Mouse (Mus musculus) right cerebral cortex, postnatal 36 days (tissue): Measurements from ENCODE around the gene Atp6v0e.

Experiments
- DNase-seq, 2 experiments: peaks; one replicate each; pipeline ENCODE4 v3.0.0; 2022; ENCODE audit warnings: low spot score in 2 of 2, mixed read lengths in 1 of 2

The Atp6v0e gene

DNA sequence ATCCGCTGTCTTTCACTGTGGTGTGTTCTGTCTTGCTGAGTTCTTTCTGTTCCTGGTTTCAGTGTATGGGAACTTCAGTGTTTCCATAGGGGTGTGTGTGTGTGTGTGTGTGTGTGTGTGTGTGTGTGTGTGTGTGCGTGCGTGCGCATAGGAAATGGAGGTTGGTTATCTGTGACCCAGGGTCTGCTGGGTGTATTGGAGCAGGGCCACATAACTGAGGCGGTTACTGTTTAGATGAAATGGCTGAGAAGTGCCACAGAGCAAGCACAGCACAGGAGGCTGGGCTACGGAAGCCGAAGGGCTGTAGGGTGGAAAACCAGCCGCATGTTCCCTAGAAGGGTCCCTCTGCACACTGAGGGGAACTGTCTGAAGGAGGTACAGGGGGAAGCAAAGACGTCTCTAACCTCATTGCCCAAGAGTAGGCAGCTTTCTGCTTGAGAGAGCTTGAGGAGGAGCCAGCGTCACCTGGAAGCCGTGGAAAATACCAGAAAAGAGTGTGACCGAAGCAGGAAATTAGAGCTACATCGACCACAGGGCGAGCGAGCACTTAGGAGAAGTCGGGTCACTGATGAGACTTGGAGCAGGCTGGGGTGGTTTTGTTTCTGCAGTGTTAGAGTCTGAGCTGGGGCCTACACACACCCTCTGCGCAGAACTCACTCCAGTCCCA lies 23.4 kb downstream of the Atp6v0e start:
- no peak for DNase-seq

DNA sequence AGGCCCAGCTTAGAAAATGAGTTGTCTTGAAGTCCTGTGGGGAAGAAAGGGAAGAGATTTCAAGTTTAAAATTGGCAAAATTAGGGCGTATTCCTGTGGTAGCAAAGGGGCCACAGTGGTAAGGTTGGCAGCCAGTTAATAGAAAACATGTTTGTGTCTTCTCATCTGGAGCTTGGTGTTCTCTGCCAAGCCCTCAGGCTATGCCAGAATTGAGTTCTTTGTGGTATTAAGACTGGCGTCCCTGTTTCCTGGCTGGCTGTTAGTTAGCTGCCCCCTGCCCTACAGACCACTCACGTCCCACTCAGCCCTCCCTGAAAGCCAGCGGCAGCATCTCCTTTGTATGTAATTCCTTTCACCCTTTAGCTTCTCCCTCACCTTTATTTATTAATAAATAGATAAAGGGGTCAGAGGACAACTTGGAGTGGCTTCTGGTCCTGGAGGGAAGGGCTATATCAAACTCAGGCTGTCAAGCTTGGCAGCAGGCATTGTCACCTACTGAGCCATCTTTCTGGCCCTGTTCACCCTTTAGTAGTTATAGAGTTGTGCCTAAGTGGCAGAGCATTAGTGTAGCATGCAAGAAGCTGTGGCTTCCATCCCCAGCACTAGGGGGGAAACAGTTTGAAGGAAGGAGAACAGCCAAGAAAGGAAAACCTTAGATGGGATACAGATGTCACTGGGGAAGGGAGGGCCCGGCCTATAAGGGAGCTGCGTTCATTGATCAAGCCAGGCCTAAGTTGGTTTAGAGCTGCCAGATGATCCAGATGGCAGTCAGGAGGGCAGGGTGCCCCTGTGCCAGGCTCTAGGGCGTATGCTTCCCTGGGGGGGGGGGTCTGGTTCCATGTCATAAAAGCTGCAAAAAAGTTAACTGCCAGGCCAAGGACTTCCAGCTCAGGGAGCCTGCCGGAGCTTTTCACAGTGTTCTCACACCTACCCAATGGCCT lies 26.0 kb downstream of the Atp6v0e start:
- no peak for DNase-seq

- no peak for DNase-seq
These were observed 26.8 kb downstream of the Atp6v0e start for GRCm38 (mm10) chr17:26689810-26690209.

- no peak for DNase-seq
These were observed 27.2 kb downstream of the Atp6v0e start for GRCm38 (mm10) chr17:26690236-26690635.

DNA sequence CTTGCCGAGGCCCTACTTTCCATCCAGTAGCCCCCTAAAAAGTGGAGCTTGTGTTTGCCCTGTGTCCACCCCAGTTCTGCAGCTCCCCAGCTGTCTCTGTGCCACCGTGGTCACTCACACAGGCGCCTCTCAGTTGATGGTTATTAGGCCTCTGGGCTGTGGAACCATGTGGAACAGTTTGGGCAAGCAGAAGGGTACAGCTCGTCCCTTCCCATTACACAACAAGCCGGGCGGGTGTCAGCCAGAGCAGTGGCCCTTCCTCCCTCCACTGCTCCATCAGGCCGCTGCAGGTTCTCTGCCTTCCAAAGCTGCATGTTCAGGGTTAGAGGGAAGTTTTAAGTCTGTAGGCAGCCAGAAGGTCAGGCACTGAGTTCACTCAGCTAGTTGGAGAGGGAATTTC lies 28.1 kb downstream of the Atp6v0e start:
- DNase-seq, result peak in 1 of 2 experiments; percentile 45

DNA sequence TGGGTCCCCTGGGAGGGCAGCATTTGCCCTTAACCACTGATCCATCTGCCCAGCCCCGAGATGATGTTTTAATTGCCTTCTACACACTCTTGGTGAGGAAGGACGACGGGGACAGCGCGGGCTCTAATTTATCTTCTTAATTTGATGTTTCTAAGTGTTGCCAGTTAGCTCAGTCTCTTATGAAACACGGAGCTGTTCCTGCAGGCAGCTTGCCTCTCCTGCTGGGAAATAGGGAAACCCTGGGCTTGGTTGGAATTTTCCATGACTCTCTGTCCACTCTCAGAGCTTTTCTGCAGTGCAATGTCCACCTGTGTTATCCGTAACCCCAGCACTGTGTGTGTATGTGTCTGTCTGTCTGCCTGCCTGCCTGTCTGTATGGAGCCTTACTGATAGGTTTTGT lies 30.4 kb downstream of the Atp6v0e start:
- no peak for DNase-seq

DNA sequence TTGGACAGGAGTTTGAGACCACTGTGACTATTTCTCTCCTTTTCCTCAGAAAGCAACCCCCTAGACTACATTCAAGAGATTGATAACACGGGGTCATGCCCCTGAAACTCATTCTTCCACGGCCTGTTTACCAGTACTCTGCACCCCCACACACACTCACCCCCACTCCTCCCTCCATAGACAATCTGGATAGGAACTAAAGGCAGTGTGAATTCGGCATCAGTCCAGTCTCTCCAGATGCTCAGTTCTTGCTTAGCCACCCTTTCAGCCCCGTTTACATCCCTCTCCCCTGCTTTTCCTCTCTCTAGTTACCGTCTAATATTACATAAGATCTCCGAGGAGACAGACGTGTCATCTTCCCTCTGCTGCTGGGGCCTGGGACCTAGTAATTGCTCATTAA lies 31.1 kb downstream of the Atp6v0e start:
- DNase-seq, result no peak

- DNase-seq, result no peak
These were observed 32.2 kb downstream of the Atp6v0e start for GRCm38 (mm10) chr17:26695193-26695592.

- no peak for DNase-seq
These were observed 35.8 kb downstream of the Atp6v0e start for GRCm38 (mm10) chr17:26698846-26699245.

DNA sequence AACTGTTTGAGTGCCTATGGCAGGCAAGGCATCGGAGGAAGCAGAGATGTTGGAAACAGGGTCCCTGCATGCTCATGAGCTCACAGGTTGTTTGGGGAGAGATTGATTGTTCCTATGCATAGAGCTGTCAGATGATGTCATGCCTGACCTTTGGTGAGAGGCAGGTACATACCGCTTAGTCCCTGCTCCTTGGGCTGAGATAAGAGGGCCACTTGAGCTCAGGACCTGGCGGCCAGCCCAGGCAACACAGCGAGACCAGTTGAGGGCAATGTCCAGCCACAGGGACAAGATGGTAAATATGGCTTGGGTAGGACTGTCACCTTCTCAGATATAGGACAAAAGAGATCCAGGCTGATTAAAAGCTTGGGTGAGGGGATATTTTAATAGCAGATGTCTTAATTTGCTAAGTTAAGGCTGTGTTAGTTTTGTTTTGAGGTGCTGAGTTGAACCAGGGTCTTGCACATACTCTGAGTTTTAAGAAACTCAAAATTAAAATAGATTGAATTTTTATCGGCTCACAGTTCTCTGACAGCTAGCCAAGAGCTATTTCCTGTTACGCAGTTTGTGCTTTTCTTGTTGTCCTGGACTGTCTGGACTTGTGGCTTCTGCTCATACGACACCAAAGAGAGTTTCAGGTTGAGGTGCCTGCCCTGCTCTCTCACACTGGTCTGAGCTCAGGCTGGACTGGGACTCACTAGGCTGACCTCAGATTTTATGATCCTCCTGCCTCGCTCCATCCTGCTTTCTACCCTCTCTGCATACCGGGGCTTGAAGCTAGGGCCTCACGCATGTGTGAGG lies 37.0 kb downstream of the Atp6v0e start:
- no peak for DNase-seq

DNA sequence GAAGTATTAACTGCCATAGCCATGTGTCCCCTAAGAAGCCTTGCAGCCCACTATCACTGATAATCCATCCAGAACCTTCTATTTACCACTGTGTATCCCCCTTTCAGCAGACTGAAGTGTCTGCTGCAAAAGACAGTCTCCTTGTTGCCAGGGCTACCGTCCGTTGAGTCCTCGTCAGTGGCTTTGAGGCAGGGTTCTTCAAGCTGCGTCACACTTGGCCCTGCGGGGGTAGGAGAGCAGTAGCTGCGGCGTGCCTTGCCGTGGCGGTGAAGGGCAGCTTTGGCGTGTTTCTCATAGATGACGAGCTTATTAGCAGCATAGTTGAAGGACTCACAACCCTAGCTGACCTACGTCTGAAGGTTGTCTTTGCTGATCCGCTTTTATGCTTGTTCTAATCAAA lies 38.5 kb downstream of the Atp6v0e start:
- DNase-seq, result no peak

- no peak for DNase-seq
These were observed 39.6 kb downstream of the Atp6v0e start for GRCm38 (mm10) chr17:26702621-26703020.

GRCm38 (mm10) chr17:26703671-26704070 lies 40.6 kb downstream of the Atp6v0e start:
- DNase-seq, result no peak

GRCm38 (mm10) chr17:26705463-26706359 lies 42.7 kb downstream of the Atp6v0e start:
- DNase-seq, result no peak

DNA sequence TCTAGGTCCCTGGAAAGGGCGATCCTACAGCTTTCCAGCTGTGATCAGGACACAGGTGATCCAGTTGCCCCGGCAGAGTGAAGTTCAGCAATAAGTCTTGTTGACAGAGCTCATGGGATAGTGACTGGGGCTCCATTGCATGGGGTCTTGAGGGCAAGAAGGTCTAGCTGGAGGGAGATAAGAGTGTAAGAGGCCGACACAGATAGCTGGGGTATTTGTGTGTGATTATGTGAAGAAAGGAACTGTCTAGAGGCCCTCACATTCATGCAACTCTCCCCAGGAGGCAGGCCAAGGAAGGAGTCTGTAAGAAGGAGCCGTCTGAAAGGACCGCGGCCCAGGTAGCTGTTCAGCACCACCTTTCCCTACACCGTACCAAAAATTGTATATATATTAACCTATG lies 44.0 kb downstream of the Atp6v0e start:
- no peak for DNase-seq

GRCm38 (mm10) chr17:26708499-26708898 lies 45.5 kb downstream of the Atp6v0e start:
- DNase-seq, result no peak

- DNase-seq, result no peak
These were observed 46.1 kb downstream of the Atp6v0e start for GRCm38 (mm10) chr17:26708993-26709590.

DNA sequence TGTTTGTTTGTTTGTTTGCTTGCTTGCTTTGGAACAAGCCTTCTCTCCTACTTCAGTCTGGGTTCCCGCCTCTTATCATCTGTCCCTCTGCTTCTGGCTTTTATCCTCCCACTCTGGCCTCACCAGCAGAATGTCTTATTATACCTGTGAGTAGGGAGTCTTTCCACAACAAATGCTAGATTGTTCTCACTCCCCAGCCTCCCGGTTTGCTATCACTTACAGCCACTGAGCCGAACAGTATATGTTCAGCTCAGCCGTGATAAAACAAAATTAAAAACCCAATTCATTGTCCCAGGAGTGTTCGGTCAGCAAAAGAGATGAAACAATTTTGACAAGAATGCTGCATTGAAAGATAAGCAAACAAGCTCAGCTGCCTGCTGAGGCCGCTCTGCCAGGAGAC lies 47.0 kb downstream of the Atp6v0e start:
- DNase-seq, result no peak

DNA sequence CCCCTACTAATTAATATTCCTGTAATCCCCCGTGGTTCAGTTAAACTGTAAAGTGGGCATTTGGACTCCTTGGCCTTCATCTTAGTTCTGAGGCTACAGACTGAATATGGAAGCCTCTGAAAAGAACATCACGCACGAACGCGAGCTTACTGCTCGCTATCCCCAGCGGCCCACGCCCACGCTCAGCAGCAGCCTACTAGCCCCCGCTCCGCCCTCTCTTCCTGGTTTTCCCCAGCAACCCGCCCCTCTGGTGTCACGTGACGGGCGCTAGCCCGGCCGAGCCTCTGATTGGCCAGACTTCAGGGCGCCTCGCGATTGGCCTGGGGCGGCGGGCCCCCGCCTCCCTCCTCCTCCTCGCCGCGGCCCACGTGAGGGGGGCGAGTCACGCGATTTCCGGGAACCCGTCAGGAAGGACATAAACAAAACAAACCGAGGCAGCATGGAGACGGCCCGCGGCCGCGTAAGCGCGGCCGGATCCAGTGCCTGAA lies 52.3 kb downstream of the Atp6v0e start, which contains the start of gene Crebrf:
Crebrf (plus strand) TSS at position 380 of the 488 bp plus-strand sequence.
- DNase-seq, result peak; percentile 98

DNA sequence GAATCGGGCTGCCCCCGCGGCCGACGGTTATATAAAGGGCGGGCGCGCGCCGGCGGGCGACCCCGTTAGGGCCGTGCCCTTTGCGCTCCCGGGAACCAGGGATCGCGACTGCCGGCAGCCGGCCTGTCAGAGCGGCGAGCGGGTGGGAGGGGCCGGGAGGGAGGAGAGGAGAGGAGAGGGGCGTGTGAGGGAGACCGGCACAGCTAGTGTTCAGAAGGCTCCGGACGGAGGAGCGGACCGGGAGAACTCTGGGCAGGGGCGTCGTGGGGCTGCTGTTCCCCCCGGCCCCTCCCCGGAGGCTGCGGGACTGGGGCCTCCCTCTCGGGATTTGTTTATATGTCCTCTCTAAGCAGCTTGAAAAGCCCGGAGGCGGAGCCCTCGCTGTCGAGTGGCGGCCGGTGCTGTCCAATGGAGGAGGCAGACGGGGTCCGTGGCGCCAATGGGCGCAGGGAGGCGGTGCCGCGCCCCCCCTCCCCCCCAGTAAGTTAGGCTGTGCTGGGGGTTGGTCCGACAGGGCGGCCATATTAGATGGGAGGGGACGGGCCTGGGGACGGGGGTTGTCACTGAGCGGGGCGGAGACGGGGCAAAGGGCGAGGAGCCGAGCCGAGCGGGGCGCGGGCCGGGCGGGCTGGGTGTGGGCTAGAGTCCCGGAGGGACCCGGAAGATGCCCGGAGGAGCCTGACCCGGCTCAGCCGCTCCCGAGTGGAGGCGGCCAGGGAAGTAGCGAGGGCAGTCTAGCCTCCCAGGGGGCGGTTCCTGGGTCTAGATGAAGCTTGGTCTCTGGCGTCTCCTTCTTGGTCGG lies 53.1 kb downstream of the Atp6v0e start:
- DNase-seq, result peak; percentile 93 to 95
